13 mouse cellular contexts compared by ENCODE assay signal in genomic region chr16:87250531-87250930, GRCm38 (mm10).
DNase-seq lines count a peak whose midpoint lies in the region; ATAC-seq and TF ChIP-seq lines count a peak whose summit lies in the region.
"Had no signal": no experiment of that assay in that cellular context is flagged by ENCODE, and none has a peak within 500 bp of the region (broad histone marks: within the 10 kb centered on the region; RNA-seq: fewer than 3 reads in every experiment).

No protein-coding gene starts in this region.

- no peak for TF ChIP-seq EP300 in lung, postnatal 0 days (IDR thresholded peaks at IDR 0.05)

- DNase-seq in heart, adult 11 months = peak; percentile 93
- DNase-seq in heart, postnatal 36 days = no peak
- peak; percentile 22 for DNase-seq in kidney, adult 2 months
- no peak for DNase-seq in lung, postnatal 0 days (ENCODE audit: low spot score)
- no peak for DNase-seq in lung, adult 18-20 months
- DNase-seq in cerebellum, adult 9-11 months = no peak
- DNase-seq: adrenal gland, postnatal 10 days; thymus, adult 2 months had no signal

- H3K27me3 ChIP-seq in kidney, adult 2 months (replicated peaks; ENCODE audit: control insufficient read depth, insufficient read depth, low read length) = no peaks in the 10 kb centered on the region
- no peaks in the 10 kb centered on the region for H3K27me3 ChIP-seq in kidney, embryonic 16.5 days (ENCODE audit: insufficient read depth, low read length)
- H3K27me3 ChIP-seq in lung, postnatal 0 days (replicated peaks; ENCODE audit: insufficient read depth, low read length) = no peaks in the 10 kb centered on the region
- H3K27me3 ChIP-seq: embryonic facial prominence, embryonic 12.5 days; liver, embryonic 15.5 days had no signal

- intact Hi-C loops in heart, postnatal 36 days (cut with DNase I) = no loop called here

- no peaks in the 10 kb centered on the region for H3K9me3 ChIP-seq in kidney, embryonic 16.5 days (ENCODE audit: low read length)
- H3K9me3 ChIP-seq in lung, postnatal 0 days (ENCODE audit: low read length) = no peaks in the 10 kb centered on the region
- H3K9me3 ChIP-seq: embryonic facial prominence, embryonic 12.5 days; limb, embryonic 10.5 days; liver, embryonic 15.5 days had no signal

- no peak for ATAC-seq in kidney, embryonic 16.5 days (ENCODE audit: low FRiP score, low TSS enrichment)
- ATAC-seq in lung, postnatal 0 days = no peak
- ATAC-seq: intestine, postnatal 0 days had no signal

- H3K4me1 ChIP-seq in kidney, adult 2 months (ENCODE audit: control insufficient read depth, insufficient read depth, low read length) = peaks cover 5% of the 10 kb centered on the region; the same call in 1 of the 2 replicates
- H3K4me1 ChIP-seq in kidney, embryonic 16.5 days (ENCODE audit: insufficient read depth, low read length) = peaks cover 15% of the 10 kb centered on the region
- H3K4me1 ChIP-seq in lung, postnatal 0 days (ENCODE audit: insufficient read depth, low read depth, low read length) = no peaks in the 10 kb centered on the region
- H3K4me1 ChIP-seq: liver, embryonic 15.5 days had no signal

- H3K27ac ChIP-seq in kidney, adult 2 months (ENCODE audit: insufficient read depth, low read depth, low read length) = no peak overlapping the region
- no peak overlapping the region for H3K27ac ChIP-seq in kidney, embryonic 16.5 days (ENCODE audit: low read length)
- peak overlapping the region; percentile 54; the same call in 1 of the 2 replicates for H3K27ac ChIP-seq in lung, postnatal 0 days (ENCODE audit: low read length)
- H3K27ac ChIP-seq: embryonic facial prominence, embryonic 12.5 days; limb, embryonic 10.5 days; liver, embryonic 15.5 days had no signal

- no peak overlapping the region for H3K9ac ChIP-seq in kidney, embryonic 16.5 days (replicated peaks; ENCODE audit: low read length)
- H3K9ac ChIP-seq in lung, postnatal 0 days (replicated peaks; ENCODE audit: low read depth) = no peak overlapping the region
- H3K9ac ChIP-seq: embryonic facial prominence, embryonic 12.5 days; liver, embryonic 15.5 days had no signal

- TF ChIP-seq CTCF in kidney, adult 2 months (conservative IDR thresholded peaks at IDR 0.05; ENCODE audit: insufficient read depth, insufficient read length, low read depth, low read length) = no peak
- no peak for TF ChIP-seq CTCF in lung, postnatal 0 days (IDR thresholded peaks at IDR 0.05)

- 38% methylated on average over 10 of the region's 10 CpGs for WGBS in kidney, adult 2 months
- WGBS in kidney, embryonic 16.5 days = 59% methylated on average over 10 of the region's 10 CpGs
- WGBS in lung, postnatal 0 days = 61% methylated on average over 10 of the region's 10 CpGs

- H3K36me3 ChIP-seq in kidney, adult 2 months (ENCODE audit: control insufficient read depth, insufficient read depth, low read length) = no peaks in the 10 kb centered on the region
- H3K36me3 ChIP-seq in kidney, embryonic 16.5 days (ENCODE audit: insufficient read depth, low read length) = no peaks in the 10 kb centered on the region
- no peaks in the 10 kb centered on the region for H3K36me3 ChIP-seq in lung, postnatal 0 days (ENCODE audit: insufficient read depth, low read length)
- H3K36me3 ChIP-seq: embryonic facial prominence, embryonic 12.5 days; limb, embryonic 10.5 days; liver, embryonic 15.5 days had no signal

- H3K4me3 ChIP-seq in kidney, adult 2 months (ENCODE audit: insufficient read depth, low read depth, low read length) = no peak overlapping the region
- no peak overlapping the region for H3K4me3 ChIP-seq in kidney, embryonic 16.5 days (ENCODE audit: low read length)
- H3K4me3 ChIP-seq in lung, postnatal 0 days (ENCODE audit: low read depth, low read length) = no peak overlapping the region
- H3K4me3 ChIP-seq: embryonic facial prominence, embryonic 12.5 days; limb, embryonic 10.5 days; liver, embryonic 15.5 days had no signal

- no peak for TF ChIP-seq POLR2A in kidney, adult 2 months (IDR thresholded peaks at IDR 0.05; ENCODE audit: low read depth, low read length)

- H3K4me2 ChIP-seq in kidney, embryonic 16.5 days (replicated peaks; ENCODE audit: low read depth, low read length) = no peak overlapping the region
- H3K4me2 ChIP-seq in lung, postnatal 0 days (replicated peaks; ENCODE audit: low read depth, low read length) = no peak overlapping the region
- H3K4me2 ChIP-seq: embryonic facial prominence, embryonic 12.5 days; liver, embryonic 15.5 days had no signal

Comparison
In these comparisons a context has a peak if more than half of its experiments do, and no peak if none do; other contexts are left out.
1. DNase-seq: peak in heart, adult 11 months (single experiment) and kidney, adult 2 months (single experiment); none in heart, postnatal 36 days (0 of 2), lung, postnatal 0 days (single experiment), lung, adult 18-20 months (0 of 2) and cerebellum, adult 9-11 months (single experiment).